In the genomic region with DNA sequence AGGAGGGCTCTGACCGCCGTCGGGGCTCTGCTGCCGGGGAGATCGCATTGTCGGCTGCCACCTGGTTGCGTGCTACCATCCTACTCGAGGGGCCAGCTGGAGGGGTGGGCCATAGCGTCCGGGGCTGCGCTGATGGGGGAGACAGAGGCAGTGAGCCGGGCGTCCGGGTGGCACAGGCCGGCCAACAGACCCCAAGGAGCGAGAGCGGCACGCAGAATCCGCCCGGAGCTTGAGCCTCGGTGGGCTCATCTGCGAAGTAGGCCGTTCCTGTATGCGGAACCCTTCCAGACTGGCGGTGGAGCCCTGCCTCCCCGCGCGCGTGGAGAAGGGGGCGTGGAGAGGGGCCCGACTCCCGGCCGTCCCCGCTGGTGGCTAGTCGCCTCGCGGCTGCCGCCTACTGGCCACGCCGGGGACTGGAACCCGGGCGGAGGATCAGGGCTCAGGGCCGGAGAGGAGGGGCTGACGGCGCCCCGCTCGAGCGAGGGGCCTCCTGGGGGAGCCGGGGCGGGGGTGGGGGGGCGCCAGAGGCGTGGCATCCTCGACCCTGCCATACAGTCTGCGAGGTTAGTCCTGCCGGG, we compare ENCODE assay signal across 7 mouse cellular contexts. TPM values are rescaled to one million over a fixed set of nuclear protein-coding genes. Genes with fewer than 3 reads are reported as not detected.
A peak's percentile ranks its signal among the peaks of the same experiment; 100 is the strongest.
DNase-seq lines count a peak whose midpoint lies in the region; ATAC-seq and TF ChIP-seq lines count a peak whose summit lies in the region.

No protein-coding gene starts in this region.

- peak; percentile 48 for ATAC-seq in granulocyte monocyte progenitor cell, adult 5-6 weeks (replicated peaks; ENCODE audit: poor library complexity, severe bottlenecking)
- ATAC-seq in intestine, postnatal 0 days = peak; percentile 81
- ATAC-seq in midbrain, embryonic 11.5 days (ENCODE audit: low FRiP score) = peak; percentile 79

- H3K27me3 ChIP-seq in embryonic facial prominence, embryonic 10.5 days (replicated peaks; ENCODE audit: low read depth, poor library complexity, severe bottlenecking) = peaks cover 30% of the 10 kb centered on the region
- no peaks in the 10 kb centered on the region for H3K27me3 ChIP-seq in intestine, postnatal 0 days (replicated peaks; ENCODE audit: control insufficient read depth, insufficient read depth, low read length)
- H3K27me3 ChIP-seq in midbrain, embryonic 11.5 days (ENCODE audit: control insufficient read depth, insufficient read depth, low read length) = peaks cover 15% of the 10 kb centered on the region

- H3K4me1 ChIP-seq in embryonic facial prominence, embryonic 10.5 days = peaks cover 77% of the 10 kb centered on the region
- 0 out of 2 replicates have a peak, but pooled peaks cover 8% of the 10 kb centered on the region for H3K4me1 ChIP-seq in intestine, postnatal 0 days (replicated peaks; ENCODE audit: control insufficient read depth, insufficient read depth, low read length)
- peaks cover 10% of the 10 kb centered on the region for H3K4me1 ChIP-seq in midbrain, embryonic 11.5 days (ENCODE audit: control insufficient read depth, insufficient read depth, low read length)

- no peaks in the 10 kb centered on the region for H3K36me3 ChIP-seq in embryonic facial prominence, embryonic 10.5 days (replicated peaks)
- no peaks in the 10 kb centered on the region for H3K36me3 ChIP-seq in intestine, postnatal 0 days (ENCODE audit: control insufficient read depth, insufficient read depth)
- no peaks in the 10 kb centered on the region for H3K36me3 ChIP-seq in midbrain, embryonic 11.5 days (ENCODE audit: control insufficient read depth, insufficient read depth, low read length)

- peak overlapping the region; percentile 100 for H3K4me2 ChIP-seq in intestine, postnatal 0 days (replicated peaks; ENCODE audit: low read depth)
- H3K4me2 ChIP-seq in midbrain, embryonic 11.5 days = peak overlapping the region; percentile 99

- peak overlapping the region; percentile 78 for H3K4me3 ChIP-seq in embryonic facial prominence, embryonic 10.5 days
- peak overlapping the region; percentile 81 for H3K4me3 ChIP-seq in intestine, postnatal 0 days (ENCODE audit: low read depth, low read length)
- peak overlapping the region; percentile 71 for H3K4me3 ChIP-seq in midbrain, embryonic 11.5 days (ENCODE audit: low read depth, low read length)

- H3K9me3 ChIP-seq in embryonic facial prominence, embryonic 10.5 days = no peaks in the 10 kb centered on the region
- H3K9me3 ChIP-seq in intestine, postnatal 0 days (ENCODE audit: control insufficient read depth) = no peaks in the 10 kb centered on the region
- no peaks in the 10 kb centered on the region for H3K9me3 ChIP-seq in midbrain, embryonic 11.5 days (ENCODE audit: control insufficient read depth, low read length)

- DNase-seq in adrenal gland, postnatal 14 days = peak; percentile 97
- peak; percentile 96 for DNase-seq in embryonic facial prominence, embryonic 10.5 days (ENCODE audit: low spot score)
- DNase-seq in left cerebral cortex, postnatal 4 days = peak; percentile 94
- peak; percentile 100 for DNase-seq in midbrain, embryonic 11.5 days (ENCODE audit: low spot score, missing footprints)
- peak; percentile 93 for DNase-seq in right cerebral cortex, postnatal 4 days

- intact Hi-C loops in left cerebral cortex, postnatal 4 days (cut with DNase I) = loop anchor here (5.0 to 10.0 kb wide), 2 partner anchors 120 to 213 kb away; no protein-coding TSS in a partner anchor

- peak overlapping the region; percentile 77 for H3K9ac ChIP-seq in intestine, postnatal 0 days (ENCODE audit: low read depth, low read length)
- H3K9ac ChIP-seq in midbrain, embryonic 11.5 days (ENCODE audit: low read length) = peak overlapping the region; percentile 76

- peak; percentile 91 for TF ChIP-seq CTCF in intestine, postnatal 0 days (IDR thresholded peaks at IDR 0.05; ENCODE audit: low read depth)

- WGBS in embryonic facial prominence, embryonic 10.5 days = under 1% methylated on average over 55 of the region's 55 CpGs
- WGBS in intestine, postnatal 0 days = under 1% methylated on average over 55 of the region's 55 CpGs
- WGBS in midbrain, embryonic 11.5 days = under 1% methylated on average over 47 of the region's 55 CpGs

- H3K27ac ChIP-seq in embryonic facial prominence, embryonic 10.5 days (replicated peaks) = peak overlapping the region; percentile 93
- H3K27ac ChIP-seq in intestine, postnatal 0 days (ENCODE audit: low read depth, low read length) = peak overlapping the region; percentile 97
- H3K27ac ChIP-seq in midbrain, embryonic 11.5 days (ENCODE audit: low read depth, low read length) = peak overlapping the region; percentile 67

RNA-seq across cellular contexts. Expression of gene Socs1, which starts 0.5 kb away (rescaled TPM):
- total RNA-seq in adrenal gland, postnatal 14 days (2021) = 2.4 and 3.7 TPM in 2 replicates
- polyA plus RNA-seq in embryonic facial prominence, embryonic 10.5 days (2016; fragmentation: Nextera tagmentation; extraction: Ambion mirVana) = 3.7 and 4.2 TPM in 2 replicates
- total RNA-seq in granulocyte monocyte progenitor cell, adult 5-6 weeks (2014; fragmentation: Nextera tagmentation) = 0.41 TPM in 1 of 2 replicates, not detected in the other
- total RNA-seq in granulocyte monocyte progenitor cell, adult 5-6 weeks (2017) = 1.2 TPM in 2 replicates
- 3.8 and 4.0 TPM in 2 replicates for polyA plus RNA-seq in intestine, postnatal 0 days (2015; fragmentation: Nextera tagmentation; extraction: Ambion mirVana)
- 1 to 10 TPM; 1.9 to 2.0 TPM for total RNA-seq in left cerebral cortex, postnatal 4 days (2021)
- polyA plus RNA-seq in midbrain, embryonic 11.5 days (2014; fragmentation: Nextera tagmentation; extraction: Ambion mirVana) = 2.2 and 2.5 TPM in 2 replicates

RNA-seq across cellular contexts. Expression of gene Tnp2, which starts 3.6 kb away (rescaled TPM):
- total RNA-seq in adrenal gland, postnatal 14 days (2021) = not detected in 2 replicates
- polyA plus RNA-seq in embryonic facial prominence, embryonic 10.5 days (2016; fragmentation: Nextera tagmentation; extraction: Ambion mirVana) = not detected in 2 replicates
- not detected in 2 replicates for total RNA-seq in granulocyte monocyte progenitor cell, adult 5-6 weeks (2014; fragmentation: Nextera tagmentation)
- not detected in 2 replicates for total RNA-seq in granulocyte monocyte progenitor cell, adult 5-6 weeks (2017)
- not detected in 2 replicates for polyA plus RNA-seq in intestine, postnatal 0 days (2015; fragmentation: Nextera tagmentation; extraction: Ambion mirVana)
- not detected for total RNA-seq in left cerebral cortex, postnatal 4 days (2021)
- polyA plus RNA-seq in midbrain, embryonic 11.5 days (2014; fragmentation: Nextera tagmentation; extraction: Ambion mirVana) = not detected in 2 replicates

RNA-seq across cellular contexts. Expression of gene Prm3, which starts 5.8 kb away (rescaled TPM):
- not detected in 2 replicates for total RNA-seq in adrenal gland, postnatal 14 days (2021)
- not detected in 2 replicates for polyA plus RNA-seq in embryonic facial prominence, embryonic 10.5 days (2016; fragmentation: Nextera tagmentation; extraction: Ambion mirVana)
- not detected in 2 replicates for total RNA-seq in granulocyte monocyte progenitor cell, adult 5-6 weeks (2014; fragmentation: Nextera tagmentation)
- total RNA-seq in granulocyte monocyte progenitor cell, adult 5-6 weeks (2017) = not detected in 2 replicates
- polyA plus RNA-seq in intestine, postnatal 0 days (2015; fragmentation: Nextera tagmentation; extraction: Ambion mirVana) = not detected in 2 replicates
- not detected for total RNA-seq in left cerebral cortex, postnatal 4 days (2021)
- not detected in 2 replicates for polyA plus RNA-seq in midbrain, embryonic 11.5 days (2014; fragmentation: Nextera tagmentation; extraction: Ambion mirVana)

RNA-seq across cellular contexts. Expression of gene Prm2, which starts 11.1 kb away (rescaled TPM):
- total RNA-seq in adrenal gland, postnatal 14 days (2021) = not detected in 2 replicates
- polyA plus RNA-seq in embryonic facial prominence, embryonic 10.5 days (2016; fragmentation: Nextera tagmentation; extraction: Ambion mirVana) = not detected in 2 replicates
- not detected in 2 replicates for total RNA-seq in granulocyte monocyte progenitor cell, adult 5-6 weeks (2014; fragmentation: Nextera tagmentation)
- not detected in 2 replicates for total RNA-seq in granulocyte monocyte progenitor cell, adult 5-6 weeks (2017)
- polyA plus RNA-seq in intestine, postnatal 0 days (2015; fragmentation: Nextera tagmentation; extraction: Ambion mirVana) = not detected in 2 replicates
- not detected for total RNA-seq in left cerebral cortex, postnatal 4 days (2021)
- polyA plus RNA-seq in midbrain, embryonic 11.5 days (2014; fragmentation: Nextera tagmentation; extraction: Ambion mirVana) = not detected in 2 replicates

RNA-seq across cellular contexts. Expression of gene Prm1, which starts 20.8 kb away (rescaled TPM):
- not detected in 2 replicates for total RNA-seq in adrenal gland, postnatal 14 days (2021)
- 0.36 TPM in 1 of 2 replicates, not detected in the other for polyA plus RNA-seq in embryonic facial prominence, embryonic 10.5 days (2016; fragmentation: Nextera tagmentation; extraction: Ambion mirVana)
- total RNA-seq in granulocyte monocyte progenitor cell, adult 5-6 weeks (2014; fragmentation: Nextera tagmentation) = not detected in 2 replicates
- not detected in 2 replicates for total RNA-seq in granulocyte monocyte progenitor cell, adult 5-6 weeks (2017)
- not detected in 2 replicates for polyA plus RNA-seq in intestine, postnatal 0 days (2015; fragmentation: Nextera tagmentation; extraction: Ambion mirVana)
- not detected for total RNA-seq in left cerebral cortex, postnatal 4 days (2021)
- not detected in 2 replicates for polyA plus RNA-seq in midbrain, embryonic 11.5 days (2014; fragmentation: Nextera tagmentation; extraction: Ambion mirVana)

Comparison
In these comparisons a context has a peak if more than half of its experiments do, and no peak if none do; other contexts are left out.
1. Peak in every context shown above with its lines: DNase-seq, ATAC-seq, H3K4me3 ChIP-seq and H3K27ac ChIP-seq.